Mouse (Mus musculus) stomach, postnatal 0 days (tissue): ENCODE measurements at regions not wholly inside any gene's neighbourhood (a gene's known extent, or its start where the extent isn't known, plus 50 kb on each side); places are given as distances from the start of the nearest gene placed in this dataset.

Experiments used
- ATAC-seq: fragments of 200-750 bp; cut with Nextera tagmentation; 2 replicates; pipeline ENCODE4 v1.8.0; 2017; ENCODE audit not compliant: low FRiP score, low TSS enrichment
- DNase-seq: peaks from one replicate; pipeline ENCODE4 v3.0.0-alpha.2; 2016; ENCODE audit warnings: low spot score
- H3K27ac ChIP-seq: fragments of 300-500 bp; sonication (generic); replicated peaks from 2 replicates; pipeline ENCODE4 v1.5.1; 2014; ENCODE audit warnings: mild to moderate bottlenecking, control low read depth
- H3K27me3 ChIP-seq: fragments of 300-500 bp; sonication (generic); 2 replicates; pipeline ENCODE4 v1.6.1; 2014; ENCODE audit warnings: low read length; ENCODE audit not compliant: control insufficient read depth, insufficient read depth
- H3K36me3 ChIP-seq: fragments of 300-500 bp; sonication (generic); 2 replicates; pipeline ENCODE4 v1.6.1; 2014; ENCODE audit warnings: low read length, mixed read lengths; ENCODE audit not compliant: control insufficient read depth, insufficient read depth
- H3K4me1 ChIP-seq: fragments of 300-500 bp; sonication (generic); replicated peaks from 2 replicates; pipeline ENCODE4 v1.6.1; 2014; ENCODE audit warnings: antibody characterized with exemption; ENCODE audit not compliant: control insufficient read depth, insufficient read depth
- H3K4me2 ChIP-seq: fragments of 300-500 bp; sonication (generic); replicated peaks from 2 replicates; pipeline ENCODE4 v1.6.1; 2014; ENCODE audit warnings: low read depth, mild to moderate bottlenecking, control low read depth, moderate library complexity
- H3K4me3 ChIP-seq: fragments of 300-500 bp; sonication (generic); 2 replicates; pipeline ENCODE4 v1.5.1; 2014; ENCODE audit warnings: low read depth, low read length, control low read depth
- H3K9ac ChIP-seq: fragments of 300-500 bp; sonication (generic); 2 replicates; pipeline ENCODE4 v1.6.1; 2014; ENCODE audit warnings: mild to moderate bottlenecking, low read length, control low read depth, mixed read lengths
- H3K9me3 ChIP-seq: fragments of 300-500 bp; sonication (generic); 2 replicates; pipeline ENCODE4 v1.6.1; 2016; ENCODE audit warnings: low read length; ENCODE audit not compliant: control insufficient read depth
- CTCF ChIP-seq: IDR thresholded peaks from 2 replicates; pipeline ENCODE4 v1.5.1; 2016; ENCODE audit warnings: antibody characterized with exemption, low read depth, mild to moderate bottlenecking, moderate library complexity
- EP300 ChIP-seq: optimal IDR thresholded peaks from 2 replicates; pipeline ENCODE3; 2016; ENCODE audit warnings: antibody characterized with exemption
- WGBS: fragments of 180-500 bp; shearing (Covaris S2); extraction: QIAGEN DNeasy Blood & Tissue Kit; methylation state at CpG from one replicate; pipeline ENCODE4 v1.1.7; 2014; 5-methylcytosine and 5-hydroxymethylcytosine counted together

DNA sequence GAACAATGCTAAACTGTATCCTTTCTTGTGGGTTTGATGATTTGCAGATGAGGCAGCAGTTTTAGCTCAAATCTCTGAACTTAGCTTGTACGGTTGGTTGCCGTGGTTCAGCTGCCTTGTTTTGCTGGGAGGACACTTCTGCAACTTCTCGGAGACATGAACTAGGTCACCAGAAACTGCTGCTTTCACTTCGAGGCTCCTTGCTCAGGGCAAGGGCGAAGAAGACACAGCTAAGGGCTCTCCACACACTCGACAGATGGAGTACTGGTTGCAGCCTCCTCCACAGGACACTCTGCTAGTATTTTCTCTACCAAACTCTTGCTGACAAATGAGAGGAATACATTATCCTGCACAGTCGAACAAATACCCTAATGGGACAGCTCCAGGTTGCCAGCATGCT lies 94.9 kb upstream of the Ado start:
- no peak for TF ChIP-seq EP300
- no peak for TF ChIP-seq CTCF
- Histone ChIP-seq H3K27ac (no peak overlapping the region), H3K36me3 (no peaks in the 10 kb centered on the region), H3K9ac (no peak overlapping the region), H3K4me1 (no peaks in the 10 kb centered on the region), H3K4me3 (no peak overlapping the region), H3K27me3 (no peaks in the 10 kb centered on the region), H3K9me3 (no peaks in the 10 kb centered on the region), H3K4me2 (no peak overlapping the region)
- DNase-seq (no peak), ATAC-seq (no peak)
- 35% methylated on average over 7 of the region's 7 CpGs for WGBS

DNA sequence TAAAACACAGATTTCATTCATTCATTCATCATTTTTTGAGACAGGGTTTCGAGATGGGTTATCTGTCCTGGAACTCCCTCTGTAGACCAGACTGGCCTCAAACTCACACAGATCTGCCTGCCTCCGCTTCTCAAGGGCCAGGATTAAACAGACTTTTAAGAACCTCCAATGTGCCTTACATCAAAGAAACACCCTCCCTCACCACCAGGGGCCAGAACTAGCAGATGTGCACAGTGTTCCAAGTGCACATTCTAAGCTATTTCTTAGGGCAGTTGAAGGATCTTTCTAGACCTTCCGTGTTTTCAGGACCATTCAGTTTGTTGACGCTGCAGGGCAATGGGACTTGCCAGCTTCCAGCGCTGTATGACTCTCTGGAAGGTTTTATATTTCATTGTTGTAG lies 88.6 kb upstream of the Ado start:
- TF ChIP-seq EP300 (no peak), CTCF (peak; percentile 58)
- H3K4me3 ChIP-seq, result no peak overlapping the region
- H3K27me3 ChIP-seq, result no peaks in the 10 kb centered on the region
- DNase-seq, result no peak
- ATAC-seq, result no peak
- no peaks in the 10 kb centered on the region for H3K9me3 ChIP-seq
- no peaks in the 10 kb centered on the region for H3K4me1 ChIP-seq
- 47% methylated on average over 5 of the region's 5 CpGs for WGBS
- no peak overlapping the region for H3K9ac ChIP-seq
- no peaks in the 10 kb centered on the region for H3K36me3 ChIP-seq
- H3K27ac ChIP-seq, result no peak overlapping the region
- H3K4me2 ChIP-seq, result no peak overlapping the region

DNA sequence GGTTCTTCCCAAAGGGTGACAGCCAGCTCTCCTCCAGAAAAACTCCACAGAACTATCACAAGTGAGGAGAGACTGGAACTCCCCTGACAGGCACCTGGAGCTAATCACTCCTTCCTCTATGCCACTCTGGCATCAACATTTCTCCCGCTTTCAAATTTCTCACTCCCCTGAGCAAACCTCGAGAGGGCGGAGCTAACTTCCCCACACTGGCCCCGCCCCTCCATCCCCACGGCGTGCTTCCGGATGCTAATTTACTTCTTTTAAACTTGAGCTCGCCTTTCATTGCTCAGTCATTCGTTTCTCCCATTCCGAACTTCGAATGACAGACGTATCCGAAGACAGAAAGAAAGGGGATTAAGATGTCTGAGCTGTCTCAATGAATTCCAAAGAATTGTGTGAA lies 87.8 kb upstream of the Ado start:
- 4% methylated on average over 13 of the region's 13 CpGs for WGBS
- Histone ChIP-seq H3K4me1 (no peaks in the 10 kb centered on the region), H3K27ac (no peak overlapping the region), H3K27me3 (no peaks in the 10 kb centered on the region), H3K4me3 (no peak overlapping the region), H3K9me3 (no peaks in the 10 kb centered on the region), H3K9ac (no peak overlapping the region), H3K4me2 (peak overlapping the region; percentile 41), H3K36me3 (no peaks in the 10 kb centered on the region)
- DNase-seq, result no peak
- TF ChIP-seq CTCF (no peak), EP300 (no peak)
- no peak for ATAC-seq

DNA sequence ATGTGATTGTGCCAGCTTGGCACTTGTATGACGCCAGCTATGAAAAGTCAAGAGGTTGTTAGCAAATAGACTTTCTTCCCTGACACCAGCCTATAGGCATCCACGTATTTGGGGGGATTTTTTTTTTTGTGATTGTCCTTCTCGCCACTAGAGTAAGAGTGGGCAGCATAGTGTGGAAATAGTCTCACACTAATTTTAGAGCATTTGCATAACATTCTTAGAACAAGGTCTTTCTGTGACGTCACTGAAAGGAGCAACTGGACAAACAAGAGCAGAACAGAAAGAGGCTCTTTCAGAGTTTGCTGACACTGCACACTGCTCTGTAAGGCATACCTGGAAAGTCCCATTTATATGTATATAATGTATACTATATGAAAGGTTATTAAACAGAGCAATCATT lies 86.0 kb upstream of the Ado start:
- DNase-seq (no peak), ATAC-seq (no peak)
- WGBS, result 75% methylated on average over 4 of the region's 4 CpGs

DNA sequence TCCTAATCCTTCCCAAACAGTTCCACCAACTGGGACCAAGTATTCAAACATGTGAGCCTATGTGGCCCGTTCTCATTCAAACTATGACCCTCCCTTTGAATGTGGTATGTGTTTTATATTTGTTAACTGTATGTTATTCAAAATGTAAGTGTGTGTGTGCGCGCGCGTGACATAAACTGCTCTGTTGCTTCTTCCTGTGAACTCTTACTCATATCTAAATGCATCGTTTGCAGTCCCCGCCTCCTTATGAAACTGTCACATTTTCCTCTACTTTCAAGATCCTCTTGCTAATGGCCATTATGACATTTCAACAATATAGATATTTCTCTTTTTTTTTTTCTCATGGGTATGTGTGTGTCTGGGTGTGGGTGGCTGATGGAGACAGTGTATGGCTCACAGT lies 84.3 kb upstream of the Ado start:
- H3K27me3 ChIP-seq, result no peaks in the 10 kb centered on the region
- H3K9ac ChIP-seq, result no peak overlapping the region
- no peak overlapping the region for H3K4me2 ChIP-seq
- no peaks in the 10 kb centered on the region for H3K4me1 ChIP-seq
- ATAC-seq, result no peak
- H3K4me3 ChIP-seq, result no peak overlapping the region
- H3K9me3 ChIP-seq, result no peaks in the 10 kb centered on the region
- TF ChIP-seq EP300, result no peak
- TF ChIP-seq CTCF, result no peak
- H3K36me3 ChIP-seq, result no peaks in the 10 kb centered on the region
- no peak for DNase-seq
- WGBS, result 92% methylated on average over 7 of the region's 7 CpGs
- H3K27ac ChIP-seq, result no peak overlapping the region

More for the DNA sequence above, 86.0 kb upstream of the Ado start:
- no peak overlapping the region for H3K9ac ChIP-seq
- no peaks in the 10 kb centered on the region for H3K4me1 ChIP-seq
- no peak overlapping the region for H3K4me3 ChIP-seq
- no peak overlapping the region for H3K27ac ChIP-seq
- no peaks in the 10 kb centered on the region for H3K36me3 ChIP-seq
- no peaks in the 10 kb centered on the region for H3K27me3 ChIP-seq
- TF ChIP-seq CTCF (no peak), EP300 (no peak)
- no peaks in the 10 kb centered on the region for H3K9me3 ChIP-seq
- no peak overlapping the region for H3K4me2 ChIP-seq

DNA sequence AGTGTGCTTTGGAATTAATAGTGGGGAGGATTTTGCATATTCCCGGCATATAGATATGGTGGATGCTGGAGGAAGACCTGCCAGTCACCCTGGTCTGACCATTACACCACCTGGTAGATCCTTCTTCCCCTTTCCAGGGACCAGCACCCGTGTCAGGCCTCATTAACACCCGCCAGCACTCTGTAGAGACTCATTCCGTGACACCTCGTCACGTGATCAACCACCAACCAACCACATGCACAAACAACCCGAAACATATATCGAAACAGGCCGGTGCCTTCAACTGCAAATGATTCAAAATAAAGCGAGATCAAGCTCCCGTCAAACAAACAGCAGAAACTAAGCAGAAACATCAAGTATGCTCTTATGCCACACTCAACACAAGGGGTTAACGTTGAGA lies 74.6 kb upstream of the Ado start:
- ATAC-seq (no peak), DNase-seq (no peak)
- no peak overlapping the region for H3K9ac ChIP-seq
- no peaks in the 10 kb centered on the region for H3K36me3 ChIP-seq
- TF ChIP-seq EP300, result no peak
- no peak for TF ChIP-seq CTCF
- no peaks in the 10 kb centered on the region for H3K4me1 ChIP-seq
- no peaks in the 10 kb centered on the region for H3K9me3 ChIP-seq
- H3K4me2 ChIP-seq, result no peak overlapping the region
- H3K4me3 ChIP-seq, result no peak overlapping the region
- WGBS, result 87% methylated on average over 12 of the region's 12 CpGs
- H3K27ac ChIP-seq, result no peak overlapping the region
- no peaks in the 10 kb centered on the region for H3K27me3 ChIP-seq
